Mouse (Mus musculus) forebrain, embryonic 11.5 days (tissue): ENCODE results near the gene Dyx1c1. TPM values are rescaled to one million over a fixed set of nuclear protein-coding genes. Genes with fewer than 3 reads are reported as not detected.

ENCODE experiments used
- ATAC-seq: fragments of 200-750 bp; cut with Nextera tagmentation; replicated peaks from 2 replicates; pipeline ENCODE4 v1.8.0; 2017; ENCODE audit warnings: moderate TSS enrichment; ENCODE audit not compliant: low FRiP score
- DNase-seq: peaks from one replicate; pipeline ENCODE4 v3.0.0-alpha.2; 2017; ENCODE audit warnings: low spot score
- H3K27ac ChIP-seq: fragments of 300-500 bp; sonication (generic); 2 replicates; pipeline ENCODE4 v1.5.1; 2014; ENCODE audit warnings: low read depth, low read length
- H3K27me3 ChIP-seq: fragments of 300-500 bp; sonication (generic); 2 replicates; pipeline ENCODE4 v1.6.1; 2014; ENCODE audit warnings: mild to moderate bottlenecking, low read length, mixed read lengths; ENCODE audit not compliant: control insufficient read depth, insufficient read depth
- H3K36me3 ChIP-seq: fragments of 300-500 bp; sonication (generic); 2 replicates; pipeline ENCODE4 v1.6.1; 2014; ENCODE audit warnings: mild to moderate bottlenecking, low read length, moderate library complexity, mixed read lengths; ENCODE audit not compliant: control insufficient read depth, insufficient read depth
- H3K4me1 ChIP-seq: fragments of 300-500 bp; sonication (generic); replicated peaks from 2 replicates; pipeline ENCODE4 v1.6.1; 2014; ENCODE audit warnings: low read length, mixed read lengths; ENCODE audit not compliant: control insufficient read depth, insufficient read depth
- H3K4me2 ChIP-seq: fragments of 300-500 bp; sonication (generic); 2 replicates; pipeline ENCODE4 v1.6.1; 2014; ENCODE audit warnings: low read depth, mild to moderate bottlenecking, low read length, moderate library complexity, mixed read lengths; ENCODE audit not compliant: severe bottlenecking
- H3K4me3 ChIP-seq: fragments of 300-500 bp; sonication (generic); 2 replicates; pipeline ENCODE4 v1.5.1; 2014; ENCODE audit warnings: low read depth, low read length
- H3K9ac ChIP-seq: fragments of 300-500 bp; sonication (generic); 2 replicates; pipeline ENCODE4 v1.6.1; 2014; ENCODE audit warnings: low read length
- H3K9me3 ChIP-seq: fragments of 300-500 bp; sonication (generic); 2 replicates; pipeline ENCODE4 v1.6.1; 2016; ENCODE audit warnings: low read length, mixed read lengths; ENCODE audit not compliant: control insufficient read depth
- WGBS: fragments of 180-500 bp; shearing (Covaris S2); extraction: QIAGEN DNeasy Blood & Tissue Kit; methylation state at CpG from one replicate; pipeline ENCODE4 v1.1.7; 2014; 5-methylcytosine and 5-hydroxymethylcytosine counted together
- polyA plus RNA-seq: library from polyadenylated mRNA; unstranded; fragments of >200 nt; fragmentation: Nextera tagmentation; extraction: Ambion mirVana; gene quantifications from 2 replicates; pipeline ENCODE4 v1.2.1, GENCODE M21; 2014

Dyx1c1 gene
- polyA plus RNA-seq, 1 experiment from 2014 or later: 1.9 TPM

DNA sequence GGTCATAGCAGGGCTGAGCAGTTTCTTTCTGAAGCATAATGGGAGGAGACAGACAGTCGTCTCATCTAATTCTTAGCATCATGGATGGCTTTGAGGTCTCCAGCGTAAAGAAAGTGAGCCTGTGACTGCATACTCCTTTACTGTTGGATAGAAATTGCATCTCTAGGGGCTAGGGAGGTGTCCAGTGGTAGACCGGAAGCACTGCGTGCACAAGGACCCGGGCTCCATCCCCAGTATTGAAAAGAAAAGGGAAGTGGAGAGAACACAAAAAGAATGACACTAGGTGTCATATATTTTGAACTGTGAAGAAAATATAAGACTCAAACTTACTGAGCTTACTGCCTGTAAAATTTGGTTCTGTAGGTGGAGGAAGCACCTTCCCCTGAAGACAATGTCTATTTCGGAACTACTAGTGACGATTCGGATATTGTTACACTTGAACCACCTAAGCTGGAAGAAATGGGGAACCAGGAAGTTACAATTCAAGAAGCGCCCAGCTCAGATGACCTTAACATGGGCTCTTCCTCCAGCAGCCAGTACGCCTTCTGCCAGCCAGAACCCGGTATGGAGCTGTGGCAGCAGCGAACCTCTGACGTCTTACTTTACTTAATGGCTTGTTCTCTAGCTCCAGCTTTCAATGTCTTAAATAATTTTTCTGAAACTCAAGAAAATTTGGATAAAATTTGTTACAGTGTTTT, 42.9 kb downstream of the Dyx1c1 start:
- no peak overlapping the region for H3K9ac ChIP-seq
- no peaks in the 10 kb centered on the region for H3K4me1 ChIP-seq
- no peaks in the 10 kb centered on the region for H3K9me3 ChIP-seq
- H3K36me3 ChIP-seq: no peaks in the 10 kb centered on the region
- H3K4me3 ChIP-seq: no peak overlapping the region
- DNase-seq (no peak), ATAC-seq (no peak)
- no peaks in the 10 kb centered on the region for H3K27me3 ChIP-seq
- 87% methylated on average over 13 of the region's 13 CpGs for WGBS
- no peak overlapping the region for H3K4me2 ChIP-seq
- H3K27ac ChIP-seq: no peak overlapping the region

DNA sequence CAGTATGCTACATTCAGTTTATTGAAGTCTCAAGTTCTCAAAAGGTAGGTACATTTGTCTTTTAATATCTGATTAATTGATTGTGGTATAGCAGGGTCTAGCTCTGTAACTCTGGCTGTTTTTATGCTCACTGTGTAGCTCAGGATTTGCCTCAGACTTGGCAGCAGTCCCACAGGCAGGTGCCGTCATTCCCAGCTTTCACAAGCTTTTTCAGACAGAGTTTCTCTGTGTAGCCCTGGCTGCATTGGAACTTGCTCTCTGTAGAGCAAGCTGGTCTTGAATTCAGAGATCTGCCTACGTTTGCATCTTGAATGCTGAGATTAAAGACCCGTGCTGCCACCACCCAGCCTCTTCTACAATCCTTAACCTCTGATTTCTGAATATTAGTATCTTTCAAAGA, 43.6 kb downstream of the Dyx1c1 start:
- H3K4me1 ChIP-seq: no peaks in the 10 kb centered on the region
- ATAC-seq (no peak), DNase-seq (no peak)
- no peaks in the 10 kb centered on the region for H3K27me3 ChIP-seq
- no peaks in the 10 kb centered on the region for H3K36me3 ChIP-seq
- no peak overlapping the region for H3K4me3 ChIP-seq
- no peaks in the 10 kb centered on the region for H3K9me3 ChIP-seq
- 68% methylated on average over 3 of the region's 3 CpGs for WGBS
- H3K4me2 ChIP-seq: no peak overlapping the region
- no peak overlapping the region for H3K9ac ChIP-seq
- no peak overlapping the region for H3K27ac ChIP-seq

GRCm38 (mm10) chr9:73004076-73004475, 45.5 kb downstream of the Dyx1c1 start:
- WGBS: 85% methylated on average over 8 of the region's 8 CpGs
- no peak for ATAC-seq
- Histone ChIP-seq H3K27ac (no peak overlapping the region), H3K27me3 (no peaks in the 10 kb centered on the region), H3K9ac (no peak overlapping the region), H3K4me3 (no peak overlapping the region), H3K4me2 (no peak overlapping the region), H3K4me1 (no peaks in the 10 kb centered on the region), H3K9me3 (no peaks in the 10 kb centered on the region), H3K36me3 (no peaks in the 10 kb centered on the region)
- no peak for DNase-seq

DNA sequence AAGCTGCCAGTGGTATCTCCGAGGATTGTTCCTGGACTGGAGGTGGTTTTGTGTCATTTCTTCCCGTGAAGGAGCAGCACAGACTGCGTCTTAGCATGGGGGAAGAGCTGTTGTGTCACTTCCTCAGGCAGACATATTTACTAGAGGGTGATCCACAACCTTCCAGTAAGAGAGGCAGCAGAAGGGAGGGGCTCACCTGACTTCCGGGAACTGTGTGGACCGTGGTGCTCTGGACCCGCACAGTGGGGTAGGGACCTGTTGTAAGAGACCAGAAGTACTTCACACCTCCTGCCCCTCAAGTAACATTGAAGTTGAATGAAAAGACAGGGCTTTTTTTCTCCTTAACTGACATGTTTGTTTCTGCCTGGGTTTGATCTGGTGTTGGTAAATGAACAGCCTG, 46.5 kb downstream of the Dyx1c1 start:
- Histone ChIP-seq H3K4me1 (no peaks in the 10 kb centered on the region), H3K27ac (no peak overlapping the region), H3K27me3 (no peaks in the 10 kb centered on the region), H3K9me3 (no peaks in the 10 kb centered on the region), H3K4me3 (no peak overlapping the region), H3K36me3 (no peaks in the 10 kb centered on the region), H3K4me2 (no peak overlapping the region), H3K9ac (no peak overlapping the region)
- DNase-seq (no peak), ATAC-seq (no peak)
- WGBS: 86% methylated on average over 6 of the region's 6 CpGs

DNA sequence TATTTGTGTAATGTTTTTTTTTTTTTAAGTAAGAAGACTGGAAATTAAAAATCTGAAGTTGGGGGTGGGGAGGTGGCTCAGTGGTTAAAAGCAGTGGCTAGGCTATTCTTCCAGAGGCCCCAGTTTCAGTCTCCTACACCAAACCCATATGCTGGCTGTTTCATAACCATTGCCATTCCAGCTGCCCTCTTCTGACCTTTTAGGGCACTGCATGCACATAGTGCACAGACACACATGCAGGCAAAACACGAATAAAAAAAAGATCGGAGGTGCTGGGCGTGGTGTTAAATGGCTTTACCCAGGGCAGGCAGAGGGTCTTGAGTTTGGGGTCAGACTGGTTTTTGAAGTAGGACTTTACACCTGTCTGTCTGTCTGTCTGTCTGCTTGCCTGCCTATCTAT, 47.6 kb downstream of the Dyx1c1 start:
- no peaks in the 10 kb centered on the region for H3K9me3 ChIP-seq
- no peaks in the 10 kb centered on the region for H3K36me3 ChIP-seq
- no peak overlapping the region for H3K27ac ChIP-seq
- no peak overlapping the region for H3K9ac ChIP-seq
- 93% methylated on average over 3 of the region's 3 CpGs for WGBS
- no peak overlapping the region for H3K4me3 ChIP-seq
- no peak for ATAC-seq
- no peaks in the 10 kb centered on the region for H3K27me3 ChIP-seq
- DNase-seq: no peak
- H3K4me2 ChIP-seq: no peak overlapping the region
- no peaks in the 10 kb centered on the region for H3K4me1 ChIP-seq

DNA sequence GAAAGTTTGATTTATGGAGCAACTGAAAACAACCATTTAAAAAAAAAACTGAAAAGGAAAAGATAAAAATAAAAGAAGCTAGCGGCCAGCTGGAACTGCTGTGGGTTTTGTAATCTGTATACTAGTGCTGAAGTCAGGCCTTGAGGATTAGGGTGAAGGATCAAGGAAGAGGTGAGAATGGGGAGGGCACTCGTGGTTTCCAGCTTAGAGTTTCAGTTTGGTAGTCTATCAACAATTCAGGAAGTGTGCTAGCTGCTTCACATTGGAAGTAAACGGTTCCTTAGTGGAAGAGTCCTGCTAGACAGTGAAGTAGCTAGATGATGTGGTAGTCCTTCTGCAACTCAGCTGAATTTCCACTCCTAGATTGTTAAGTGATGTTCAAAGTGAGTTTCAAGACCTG, 49.8 kb downstream of the Dyx1c1 start:
- H3K4me2 ChIP-seq: no peak overlapping the region
- H3K4me3 ChIP-seq: no peak overlapping the region
- DNase-seq: no peak
- 76% methylated on average over 3 of the region's 3 CpGs for WGBS
- no peak for ATAC-seq
- H3K4me1 ChIP-seq: no peaks in the 10 kb centered on the region
- no peaks in the 10 kb centered on the region for H3K36me3 ChIP-seq
- H3K27ac ChIP-seq: no peak overlapping the region
- no peak overlapping the region for H3K9ac ChIP-seq
- H3K27me3 ChIP-seq: no peaks in the 10 kb centered on the region
- no peaks in the 10 kb centered on the region for H3K9me3 ChIP-seq

- ATAC-seq (no peak), DNase-seq (no peak)
- 90% methylated on average over 4 of the region's 4 CpGs for WGBS
- Histone ChIP-seq H3K4me3 (no peak overlapping the region), H3K27ac (no peak overlapping the region), H3K9me3 (no peaks in the 10 kb centered on the region), H3K36me3 (no peaks in the 10 kb centered on the region), H3K27me3 (no peaks in the 10 kb centered on the region), H3K4me2 (no peak overlapping the region), H3K4me1 (no peaks in the 10 kb centered on the region), H3K9ac (no peak overlapping the region)
Measured at GRCm38 (mm10) chr9:73012629-73013028, 54.0 kb downstream of the Dyx1c1 start.

GRCm38 (mm10) chr9:73014724-73015123, 56.1 kb downstream of the Dyx1c1 start:
- Histone ChIP-seq H3K9ac (no peak overlapping the region), H3K9me3 (no peaks in the 10 kb centered on the region), H3K27me3 (no peaks in the 10 kb centered on the region), H3K4me1 (no peaks in the 10 kb centered on the region), H3K27ac (no peak overlapping the region), H3K4me3 (no peak overlapping the region), H3K36me3 (no peaks in the 10 kb centered on the region; the same call in 1 of the 2 replicates), H3K4me2 (no peak overlapping the region)
- ATAC-seq: no peak
- WGBS: 93% methylated on average over 13 of the region's 13 CpGs
- DNase-seq: no peak

DNA sequence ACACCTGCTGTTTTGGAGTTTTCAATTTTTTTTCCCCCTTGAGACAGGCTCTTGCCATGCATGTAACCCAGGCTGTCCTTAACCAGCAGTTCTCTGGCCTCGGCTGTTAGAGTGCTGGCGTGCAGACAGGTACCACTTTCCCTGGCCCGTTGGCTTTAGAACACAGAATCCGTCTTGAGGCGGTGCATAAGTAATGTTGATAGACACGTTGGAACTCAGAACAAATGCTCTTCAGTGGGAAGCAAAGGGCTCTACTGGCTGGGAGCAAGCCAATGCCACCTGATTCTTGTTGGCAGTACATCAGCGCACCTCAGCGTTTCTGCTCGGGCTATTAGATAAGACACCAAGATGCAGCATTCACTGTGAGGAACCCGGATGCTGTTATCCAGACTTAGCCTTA, 61.3 kb downstream of the Dyx1c1 start:
- Histone ChIP-seq H3K36me3 (no peaks in the 10 kb centered on the region; the same call in 1 of the 2 replicates), H3K27me3 (no peaks in the 10 kb centered on the region), H3K4me2 (no peak overlapping the region), H3K4me3 (no peak overlapping the region), H3K27ac (no peak overlapping the region), H3K4me1 (no peaks in the 10 kb centered on the region), H3K9me3 (no peaks in the 10 kb centered on the region), H3K9ac (no peak overlapping the region)
- WGBS: 95% methylated on average over 10 of the region's 10 CpGs
- DNase-seq (no peak), ATAC-seq (no peak)
